Mouse (Mus musculus) forebrain, embryonic 13.5 days (tissue): Measurements from ENCODE around the gene Wdr46. TPM values are rescaled to one million over a fixed set of nuclear protein-coding genes. Genes with fewer than 3 reads are reported as not detected.

Experiments used
- ATAC-seq: fragments of 200-750 bp; cut with Nextera tagmentation; 2 replicates; pipeline ENCODE4 v1.8.0; 2017
- H3K27ac ChIP-seq: fragments of 300-500 bp; sonication (generic); 2 replicates; pipeline ENCODE4 v1.5.1; 2015; ENCODE audit warnings: inconsistent platforms, mild to moderate bottlenecking, moderate library complexity
- H3K27me3 ChIP-seq: fragments of 300-500 bp; sonication (generic); 2 replicates; pipeline ENCODE4 v1.6.1; 2015; ENCODE audit warnings: mild to moderate bottlenecking, inconsistent platforms
- H3K36me3 ChIP-seq: fragments of 300-500 bp; sonication (generic); 2 replicates; pipeline ENCODE4 v1.6.1; 2015; ENCODE audit warnings: mild to moderate bottlenecking, inconsistent platforms; ENCODE audit not compliant: poor library complexity, severe bottlenecking
- H3K4me1 ChIP-seq: fragments of 300-500 bp; sonication (generic); 2 replicates; pipeline ENCODE4 v1.6.1; 2015; ENCODE audit warnings: inconsistent platforms
- H3K4me2 ChIP-seq: fragments of 300-500 bp; sonication (generic); 2 replicates; pipeline ENCODE4 v1.6.1; 2015; ENCODE audit warnings: inconsistent platforms, mild to moderate bottlenecking, moderate library complexity
- H3K4me3 ChIP-seq: fragments of 300-500 bp; sonication (generic); 2 replicates; pipeline ENCODE4 v1.5.1; 2015; ENCODE audit warnings: mild to moderate bottlenecking, inconsistent platforms
- H3K9ac ChIP-seq: fragments of 300-500 bp; sonication (generic); 2 replicates; pipeline ENCODE4 v1.6.1; 2015; ENCODE audit warnings: mild to moderate bottlenecking, inconsistent platforms
- H3K9me3 ChIP-seq: fragments of 300-500 bp; sonication (generic); replicated peaks from 2 replicates; pipeline ENCODE4 v1.6.1; 2016; ENCODE audit warnings: inconsistent platforms
- WGBS: fragments of 180-500 bp; shearing (Covaris S2); methylation state at CpG from one replicate; pipeline ENCODE4 v1.1.7; 2015; 5-methylcytosine and 5-hydroxymethylcytosine counted together
- polyA plus RNA-seq: library from polyadenylated mRNA; unstranded; fragments of >200 nt; fragmentation: Nextera tagmentation; extraction: Ambion mirVana; gene quantifications from 2 replicates; pipeline ENCODE4 v1.2.1, GENCODE M21; 2015

The Wdr46 gene
- polyA plus RNA-seq, 1 experiment from 2014 or later, result 28.4 TPM

DNA sequence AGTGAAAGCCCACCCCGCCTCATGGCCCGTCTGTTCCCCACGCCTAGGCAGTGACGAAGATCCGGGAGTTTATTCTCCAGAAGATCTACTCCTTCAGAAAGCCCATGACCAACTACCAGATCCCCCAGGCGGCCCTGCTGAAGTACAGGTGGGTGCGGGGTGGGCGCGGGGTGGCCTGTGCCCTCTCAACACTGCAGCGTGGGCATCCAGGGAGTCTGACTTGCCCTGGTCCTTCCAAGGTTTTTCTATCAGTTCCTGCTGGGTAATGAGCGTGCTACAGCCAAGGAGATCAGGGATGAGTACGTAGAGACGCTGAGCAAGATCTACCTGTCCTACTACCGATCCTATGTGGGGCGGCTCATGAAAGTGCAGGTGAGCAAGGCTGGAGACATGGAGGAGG is 19.5 kb downstream of the Wdr46 start:
- H3K27ac ChIP-seq, result no peak overlapping the region
- no peak for ATAC-seq
- peaks cover 15% of the 10 kb centered on the region for H3K4me1 ChIP-seq
- no peak overlapping the region for H3K4me3 ChIP-seq
- no peak overlapping the region for H3K9ac ChIP-seq
- no peak overlapping the region for H3K4me2 ChIP-seq
- peaks cover 65% of the 10 kb centered on the region for H3K36me3 ChIP-seq
- H3K9me3 ChIP-seq, result no peaks in the 10 kb centered on the region
- 93% methylated on average over 15 of the region's 15 CpGs for WGBS
- H3K27me3 ChIP-seq, result no peaks in the 10 kb centered on the region

GRCm38 (mm10) chr17:33962876-33963275 is 22.4 kb downstream of the Wdr46 start:
- H3K4me2 ChIP-seq, result no peak overlapping the region
- 94% methylated on average over 7 of the region's 7 CpGs for WGBS
- no peak for ATAC-seq
- no peak overlapping the region for H3K27ac ChIP-seq
- peaks cover 79% of the 10 kb centered on the region for H3K36me3 ChIP-seq
- H3K27me3 ChIP-seq, result no peaks in the 10 kb centered on the region
- H3K4me1 ChIP-seq, result 0 out of 2 replicates have a peak, but pooled peaks cover under 1% of the 10 kb centered on the region
- H3K9me3 ChIP-seq, result no peaks in the 10 kb centered on the region
- H3K4me3 ChIP-seq, result no peak overlapping the region
- H3K9ac ChIP-seq, result no peak overlapping the region

DNA sequence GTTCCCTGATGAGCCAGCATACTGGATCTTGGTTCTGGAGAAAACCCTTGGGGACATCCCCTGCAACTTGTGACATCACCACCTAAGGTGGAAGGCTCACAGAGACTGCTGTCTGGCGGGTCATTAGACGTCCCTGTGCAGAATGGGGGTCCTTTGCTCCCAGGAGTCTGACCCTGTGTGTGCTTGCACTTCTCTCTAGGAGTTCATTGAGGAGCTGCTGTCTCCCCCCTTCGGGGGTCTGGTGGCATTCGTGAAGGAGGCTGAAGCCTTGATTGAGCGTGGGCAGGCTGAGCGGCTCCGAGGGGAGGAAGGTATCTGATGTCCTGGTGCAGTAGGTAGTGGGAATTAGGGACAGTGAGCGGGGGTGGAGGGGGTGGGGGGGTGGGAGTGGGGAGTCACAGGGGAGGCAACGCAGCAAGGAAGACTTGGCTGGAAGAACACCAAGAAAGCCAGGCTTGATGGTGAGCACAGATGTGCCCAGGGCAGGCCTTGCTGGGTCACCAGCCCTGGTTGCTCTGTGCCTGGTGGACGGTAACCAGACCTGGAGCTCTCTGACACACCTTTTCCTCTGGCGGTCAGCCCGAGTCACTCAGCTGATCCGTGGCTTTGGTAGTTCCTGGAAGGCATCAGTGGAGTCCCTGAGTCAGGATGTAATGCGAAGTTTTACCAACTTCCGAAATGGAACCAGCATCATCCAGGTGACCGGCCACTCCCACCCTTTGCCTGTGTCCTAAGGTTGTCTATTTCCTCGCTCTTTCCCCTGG is 24.8 kb downstream of the Wdr46 start:
- no peaks in the 10 kb centered on the region; the same call in 1 of the 2 replicates for H3K9me3 ChIP-seq
- no peak overlapping the region for H3K9ac ChIP-seq
- no peak for ATAC-seq
- 93% methylated on average over 17 of the region's 17 CpGs for WGBS
- no peaks in the 10 kb centered on the region for H3K4me1 ChIP-seq
- no peak overlapping the region for H3K27ac ChIP-seq
- no peak overlapping the region for H3K4me3 ChIP-seq
- H3K36me3 ChIP-seq, result peaks cover 55% of the 10 kb centered on the region
- no peak overlapping the region for H3K4me2 ChIP-seq
- no peaks in the 10 kb centered on the region for H3K27me3 ChIP-seq

DNA sequence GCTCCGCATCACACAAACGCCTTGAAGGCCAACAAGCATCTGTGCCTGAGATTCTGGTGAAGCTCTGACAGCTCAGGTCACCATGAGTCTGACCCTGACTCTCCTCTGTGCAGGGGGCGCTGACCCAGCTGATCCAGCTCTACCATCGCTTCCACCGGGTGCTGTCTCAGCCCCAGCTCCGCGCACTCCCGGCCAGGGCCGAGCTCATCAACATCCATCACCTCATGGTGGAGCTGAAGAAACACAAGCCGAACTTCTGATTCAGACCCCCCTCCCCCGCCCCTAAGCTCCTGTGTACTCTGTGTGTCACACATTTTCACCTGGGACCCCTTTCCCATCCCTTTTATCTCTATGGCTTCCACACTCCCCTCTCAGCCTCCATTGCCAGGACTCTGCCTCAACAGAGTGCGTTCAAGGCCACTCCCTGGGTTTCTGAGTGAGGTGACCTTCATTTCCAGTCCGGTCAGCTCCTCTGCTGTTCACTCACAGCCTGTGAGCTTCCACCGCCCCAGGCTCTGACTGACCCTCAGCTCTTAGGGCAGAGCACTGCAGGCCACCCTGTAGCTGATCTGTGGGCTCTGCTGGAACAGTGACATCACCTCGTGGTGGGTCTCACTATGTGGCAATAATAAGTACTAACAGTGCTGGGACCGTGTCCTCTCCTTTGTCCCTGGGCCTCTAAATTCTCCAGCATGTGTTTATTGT is 25.5 kb downstream of the Wdr46 start:
- H3K36me3 ChIP-seq, result peaks cover 48% of the 10 kb centered on the region
- H3K27ac ChIP-seq, result no peak overlapping the region
- H3K4me3 ChIP-seq, result no peak overlapping the region
- H3K4me1 ChIP-seq, result no peaks in the 10 kb centered on the region
- ATAC-seq, result no peak
- no peaks in the 10 kb centered on the region for H3K27me3 ChIP-seq
- H3K9me3 ChIP-seq, result no peaks in the 10 kb centered on the region; the same call in 1 of the 2 replicates
- no peak overlapping the region for H3K9ac ChIP-seq
- H3K4me2 ChIP-seq, result no peak overlapping the region
- WGBS, result 92% methylated on average over 16 of the region's 16 CpGs

DNA sequence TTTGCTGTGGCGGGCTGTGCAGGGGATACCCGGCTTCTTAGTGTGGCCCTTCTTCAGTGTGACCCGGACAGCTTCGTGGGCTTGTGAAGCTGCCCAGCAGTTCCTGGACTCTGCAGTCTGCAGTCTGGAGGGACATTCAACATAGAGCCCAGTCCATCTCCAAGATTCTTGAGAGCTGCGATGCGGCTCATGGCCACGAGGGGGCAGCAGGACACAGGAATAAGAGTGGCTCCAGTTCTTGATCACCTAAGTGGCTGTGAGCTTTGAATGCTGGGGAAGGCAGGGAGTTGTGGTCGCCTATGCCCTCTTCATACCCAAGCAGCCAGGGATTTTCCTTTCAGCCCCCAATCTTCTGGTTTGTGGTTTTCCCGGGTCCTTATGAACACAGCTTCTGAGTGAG is 28.0 kb downstream of the Wdr46 start:
- no peak overlapping the region for H3K9ac ChIP-seq
- 6% methylated on average over 9 of the region's 9 CpGs for WGBS
- no peak overlapping the region for H3K27ac ChIP-seq

DNA sequence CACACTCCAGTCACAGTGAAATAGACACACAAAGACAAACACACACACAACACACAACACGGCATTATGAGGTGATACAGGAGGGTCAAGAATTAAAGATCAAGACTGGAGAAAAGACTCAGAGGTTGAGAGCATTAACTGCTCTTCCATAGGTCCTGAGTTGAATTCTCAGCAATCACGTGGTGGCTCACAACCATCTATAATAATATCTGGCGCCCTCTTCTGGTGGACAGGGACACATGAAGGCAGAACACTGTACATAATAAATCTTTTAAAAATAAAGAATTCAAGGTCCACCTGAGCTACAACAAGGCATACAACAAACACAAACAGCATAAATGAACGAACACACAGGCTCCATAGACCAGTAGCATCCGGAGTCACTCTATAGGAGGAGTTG is 28.5 kb downstream of the Wdr46 start:
- H3K36me3 ChIP-seq, result peaks cover 19% of the 10 kb centered on the region
- H3K4me2 ChIP-seq, result no peak overlapping the region
- H3K9me3 ChIP-seq, result no peaks in the 10 kb centered on the region; the same call in 1 of the 2 replicates
- WGBS, result 32% methylated on average over 5 of the region's 5 CpGs
- peak; percentile 48 for ATAC-seq
- H3K4me1 ChIP-seq, result no peaks in the 10 kb centered on the region
- H3K9ac ChIP-seq, result no peak overlapping the region
- no peak overlapping the region for H3K27ac ChIP-seq
- H3K4me3 ChIP-seq, result no peak overlapping the region
- peaks cover 13% of the 10 kb centered on the region; the same call in 1 of the 2 replicates for H3K27me3 ChIP-seq

More for the DNA sequence above, 28.0 kb downstream of the Wdr46 start:
- Histone ChIP-seq H3K36me3 (peaks cover 23% of the 10 kb centered on the region), H3K4me1 (no peaks in the 10 kb centered on the region), H3K4me3 (no peak overlapping the region), H3K9me3 (no peaks in the 10 kb centered on the region; the same call in 1 of the 2 replicates), H3K27me3 (peaks cover 13% of the 10 kb centered on the region; the same call in 1 of the 2 replicates), H3K4me2 (no peak overlapping the region)
- peak; percentile 80 for ATAC-seq

DNA sequence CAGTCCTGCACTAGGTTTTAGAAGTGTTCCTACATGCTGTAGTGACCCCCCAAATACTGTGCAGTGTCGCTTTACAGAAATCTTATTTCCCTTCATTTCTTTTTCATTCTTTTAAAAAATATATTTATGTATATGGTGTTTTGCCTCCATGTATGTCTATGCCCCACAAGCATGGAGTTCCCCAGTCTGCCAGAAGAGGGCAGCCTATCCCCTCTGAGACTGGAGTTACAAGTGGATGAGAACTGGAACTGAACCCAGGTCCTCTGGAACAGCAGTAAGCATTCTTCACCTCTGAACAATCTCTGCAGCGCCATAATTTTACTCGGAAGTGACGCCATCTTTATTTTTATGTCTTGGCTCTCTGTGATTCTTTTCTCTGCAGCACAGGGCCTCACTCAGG is 28.9 kb downstream of the Wdr46 start:
- no peak overlapping the region for H3K4me3 ChIP-seq
- H3K4me2 ChIP-seq, result no peak overlapping the region
- peaks cover 15% of the 10 kb centered on the region for H3K27me3 ChIP-seq
- H3K27ac ChIP-seq, result no peak overlapping the region
- H3K36me3 ChIP-seq, result peaks cover 17% of the 10 kb centered on the region
- WGBS, result 79% methylated on average over 4 of the region's 4 CpGs
- no peaks in the 10 kb centered on the region for H3K4me1 ChIP-seq
- H3K9ac ChIP-seq, result no peak overlapping the region
- ATAC-seq, result no peak
- no peaks in the 10 kb centered on the region; the same call in 1 of the 2 replicates for H3K9me3 ChIP-seq

DNA sequence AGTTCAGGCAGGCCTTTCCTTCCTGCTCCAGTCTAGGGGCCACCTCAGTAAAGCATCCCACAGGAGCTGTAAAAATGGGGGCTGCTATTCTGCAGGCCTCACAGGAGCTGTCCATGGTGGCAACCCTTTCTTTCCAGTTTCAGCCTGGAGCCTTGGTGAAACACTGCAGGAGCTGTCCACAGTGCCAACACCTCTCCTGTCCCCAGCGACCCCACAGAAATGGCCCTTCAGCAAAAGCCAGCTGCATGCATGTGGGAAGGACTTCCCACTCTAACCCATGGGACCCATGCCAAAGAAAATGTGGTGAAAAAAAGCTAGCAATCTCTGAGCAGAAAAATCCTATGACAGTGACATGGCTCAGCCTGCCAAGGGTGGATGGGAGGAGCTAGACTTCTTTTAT is 32.2 kb downstream of the Wdr46 start:
- WGBS, result 24% methylated on average over 1 of the region's 1 CpGs
- Histone ChIP-seq H3K9ac (peak overlapping the region; percentile 21; the same call in 1 of the 2 replicates), H3K4me3 (no peak overlapping the region), H3K27ac (no peak overlapping the region), H3K27me3 (peaks cover 40% of the 10 kb centered on the region), H3K36me3 (no peaks in the 10 kb centered on the region), H3K9me3 (no peaks in the 10 kb centered on the region; the same call in 1 of the 2 replicates), H3K4me2 (no peak overlapping the region), H3K4me1 (no peaks in the 10 kb centered on the region)
- no peak for ATAC-seq

DNA sequence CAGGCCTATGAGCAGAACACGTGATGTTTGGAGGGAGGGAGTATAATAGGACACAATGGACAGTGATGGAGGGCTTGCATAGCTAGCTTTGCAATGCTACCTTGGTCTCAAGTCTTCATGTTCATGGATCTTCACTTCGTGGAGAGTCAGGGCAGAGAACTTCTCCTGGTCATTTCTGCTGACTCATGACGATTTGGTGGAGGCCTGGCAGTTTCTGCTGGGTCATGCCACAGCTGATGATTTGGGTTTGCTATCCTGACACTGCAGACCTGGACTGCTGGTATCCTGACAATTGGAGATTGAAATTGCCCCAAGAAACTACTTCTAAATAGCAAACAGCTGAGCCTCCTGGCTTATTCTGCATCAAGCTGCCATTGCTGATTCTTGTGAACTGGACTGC is 33.1 kb downstream of the Wdr46 start:
- H3K36me3 ChIP-seq, result no peaks in the 10 kb centered on the region
- no peak overlapping the region for H3K4me3 ChIP-seq
- H3K27me3 ChIP-seq, result peaks cover 48% of the 10 kb centered on the region
- H3K9ac ChIP-seq, result no peak overlapping the region
- H3K27ac ChIP-seq, result no peak overlapping the region
- H3K4me2 ChIP-seq, result no peak overlapping the region
- no peak for ATAC-seq
- peaks cover 8% of the 10 kb centered on the region for H3K4me1 ChIP-seq
- 68% methylated on average over 3 of the region's 3 CpGs for WGBS
- no peaks in the 10 kb centered on the region; the same call in 1 of the 2 replicates for H3K9me3 ChIP-seq

DNA sequence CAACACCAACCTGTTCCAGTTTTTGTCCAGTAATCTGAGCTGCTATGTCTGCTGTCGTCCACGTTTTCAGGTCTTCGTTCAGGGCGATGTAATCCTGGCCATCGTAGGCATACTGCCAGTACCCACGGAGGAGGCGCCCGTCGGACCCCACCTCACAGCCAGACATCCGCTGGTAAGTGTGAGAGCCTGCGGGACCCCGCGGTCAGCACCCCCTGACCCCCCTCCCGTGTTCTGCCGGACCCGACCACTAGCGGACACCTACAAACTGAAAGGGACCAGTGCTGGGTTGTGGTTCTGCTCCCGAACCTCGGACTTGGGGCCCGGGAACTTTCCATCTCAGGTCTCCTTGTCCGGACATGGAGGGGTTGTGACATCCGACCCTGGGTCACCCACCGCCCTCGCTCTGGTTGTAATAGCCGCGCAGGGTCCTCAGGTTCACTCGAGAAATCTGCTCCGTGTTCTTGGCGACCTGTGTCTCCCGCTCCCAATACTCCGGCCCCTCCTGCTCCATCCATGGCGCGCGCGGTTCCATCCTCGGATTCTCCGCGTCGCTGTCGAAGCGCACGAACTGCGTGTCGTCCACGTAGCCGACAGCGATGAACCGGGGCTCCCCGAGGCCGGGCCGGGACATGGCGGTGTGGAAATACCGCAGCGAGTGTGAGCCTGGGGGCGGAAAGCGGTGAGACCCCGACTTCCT is 37.5 kb downstream of the Wdr46 start:
- Histone ChIP-seq H3K4me1 (peaks cover 24% of the 10 kb centered on the region), H3K9me3 (no peaks in the 10 kb centered on the region), H3K9ac (peak overlapping the region; percentile 45), H3K27ac (no peak overlapping the region), H3K36me3 (no peaks in the 10 kb centered on the region), H3K4me2 (peak overlapping the region; percentile 58), H3K27me3 (peaks cover 61% of the 10 kb centered on the region), H3K4me3 (peak overlapping the region; percentile 31)
- WGBS, result 2% methylated on average over 57 of the region's 57 CpGs
- no peak for ATAC-seq

DNA sequence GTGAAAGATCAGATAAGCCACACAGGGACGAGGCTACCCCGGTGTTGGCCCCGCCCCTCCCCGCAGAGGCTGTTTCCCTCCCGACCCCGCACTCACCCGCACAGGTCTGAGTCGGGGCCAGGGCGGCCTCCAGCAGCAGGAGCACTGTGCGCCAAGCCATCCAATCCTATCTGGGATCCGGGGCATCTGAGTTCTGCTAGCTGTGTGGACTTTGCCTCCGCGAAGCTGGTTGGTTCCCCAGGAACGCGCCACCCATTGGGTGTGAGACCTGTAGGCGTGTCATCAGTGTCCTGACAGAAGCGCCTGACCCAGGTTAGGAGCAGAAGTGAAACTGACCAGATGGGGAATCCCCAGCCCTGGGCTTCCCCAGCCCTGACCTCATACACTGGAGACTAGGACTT is 38.2 kb downstream of the Wdr46 start:
- 0% methylated on average over 17 of the region's 17 CpGs for WGBS
- H3K4me1 ChIP-seq, result peaks cover 24% of the 10 kb centered on the region
- peak overlapping the region; percentile 31 for H3K4me3 ChIP-seq
- peaks cover 58% of the 10 kb centered on the region for H3K27me3 ChIP-seq
- peak overlapping the region; percentile 58 for H3K4me2 ChIP-seq
- no peaks in the 10 kb centered on the region for H3K36me3 ChIP-seq
- no peaks in the 10 kb centered on the region for H3K9me3 ChIP-seq
- no peak for ATAC-seq
- no peak overlapping the region for H3K27ac ChIP-seq
- H3K9ac ChIP-seq, result peak overlapping the region; percentile 45; the same call in 1 of the 2 replicates
